Mouse (Mus musculus): ENCODE results near the gene Gnb1.

DNA sequence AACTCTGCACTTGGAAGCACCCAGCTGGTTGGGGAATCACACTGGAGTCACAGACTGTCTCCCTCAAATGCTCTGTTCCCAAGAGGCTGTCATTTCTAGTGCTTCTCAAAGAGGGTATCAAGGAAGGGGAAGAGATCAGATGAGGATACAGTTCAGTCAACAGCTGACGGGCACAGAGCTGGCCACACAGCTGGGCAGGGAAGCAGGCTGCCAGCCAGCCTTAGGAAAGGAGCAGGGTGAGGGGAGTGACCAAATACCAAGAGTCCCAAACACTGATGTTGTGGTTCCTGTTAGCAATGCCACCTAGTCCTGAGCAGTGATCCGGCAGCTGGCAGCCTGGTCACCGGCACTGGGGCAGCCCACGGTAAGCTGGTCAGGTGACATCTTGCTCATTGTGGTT lies 27.1 kb upstream of the Gnb1 start:
- TF ChIP-seq CTCF (IDR thresholded peaks at IDR 0.05; ENCODE audit: low read depth) (no peak), EP300 (IDR thresholded peaks at IDR 0.05; ENCODE audit: low read depth) (no peak)

Data from liver, embryonic 14.5 days (tissue).